Mouse (Mus musculus): ENCODE data around the gene Csrnp2. TPM values are rescaled to one million over a fixed set of nuclear protein-coding genes. Genes with fewer than 3 reads are reported as not detected.
A peak's percentile ranks its signal among the peaks of the same experiment; 100 is the strongest.
"Not testable (repeated sequence)": the region's sequence is repeated elsewhere in the genome, so short reads cannot be mapped to it uniquely, and the experiment has no call there.

The Csrnp2 gene
- total RNA-seq (2021), result 1 to 10 TPM; 2.1 to 2.7 TPM
- 1.7 and 3.0 TPM in 2 replicates for polyA plus RNA-seq (2012; rRNA removed)
- long read RNA-seq, result 0 reads

DNA sequence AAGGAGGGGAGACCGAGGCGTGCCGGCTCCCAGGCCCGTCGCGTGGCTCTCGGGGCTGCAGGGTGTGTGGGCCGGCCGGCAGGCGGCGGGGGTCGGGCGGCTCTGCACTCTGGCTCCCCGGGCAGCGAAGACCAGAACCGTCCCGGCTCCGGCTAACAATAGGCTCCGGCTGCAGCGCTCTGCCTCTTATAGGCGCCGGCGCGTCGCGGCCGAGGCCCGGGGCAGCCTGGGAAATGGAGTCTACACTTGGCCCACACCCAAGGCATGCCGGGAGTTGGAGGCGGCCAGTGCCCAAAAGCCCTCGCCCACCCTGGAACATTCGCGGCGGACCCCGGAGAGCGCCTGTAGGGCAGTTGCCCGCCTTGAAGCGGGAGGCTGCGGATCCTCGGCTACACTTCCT is at the start of gene Csrnp2:
TSS of gene Csrnp2 (minus strand) at position 387 of the 400 bp plus-strand sequence.
- TF ChIP-seq POLR2A (IDR thresholded peaks at IDR 0.05; ENCODE audit: insufficient read depth, low read depth, low read length), result peak; percentile 97
- peak; percentile 57; the same call in 1 of the 2 replicates for TF ChIP-seq EP300 (IDR thresholded peaks at IDR 0.05; ENCODE audit: insufficient read depth, low read depth, low read length)
- TF ChIP-seq CTCF (IDR thresholded peaks at IDR 0.05), result peak; percentile 50
- Histone ChIP-seq H3K79me2 (replicated peaks; ENCODE audit: control insufficient read depth, insufficient read depth, low read length) (peaks cover 5% of the 10 kb centered on the region), H3K4me3 (peak within 1 kb of the TSS; percentile 84), H3K9ac (ENCODE audit: low read depth, low read length) (peak within 1 kb of the TSS; percentile 98), H3K4me1 (ENCODE audit: control insufficient read depth, insufficient read depth, low read length) (peaks cover 5% of the 10 kb centered on the region), H3K27ac (peak within 1 kb of the TSS; percentile 76), H3K27me3 (ENCODE audit: control insufficient read depth, insufficient read depth, low read length) (no peaks in the 10 kb centered on the region), H3K36me3 (ENCODE audit: control insufficient read depth, insufficient read depth, low read length) (no peaks in the 10 kb centered on the region)
- WGBS, result under 1% methylated on average over 40 of the region's 40 CpGs
- peak; percentile 93 to 94 for DNase-seq
- intact Hi-C loops (cut with DNase I), result loop anchor here (2.0 kb wide), 1 partner anchor 26 kb away; the partner anchor contains the start of gene Letmd1

DNA sequence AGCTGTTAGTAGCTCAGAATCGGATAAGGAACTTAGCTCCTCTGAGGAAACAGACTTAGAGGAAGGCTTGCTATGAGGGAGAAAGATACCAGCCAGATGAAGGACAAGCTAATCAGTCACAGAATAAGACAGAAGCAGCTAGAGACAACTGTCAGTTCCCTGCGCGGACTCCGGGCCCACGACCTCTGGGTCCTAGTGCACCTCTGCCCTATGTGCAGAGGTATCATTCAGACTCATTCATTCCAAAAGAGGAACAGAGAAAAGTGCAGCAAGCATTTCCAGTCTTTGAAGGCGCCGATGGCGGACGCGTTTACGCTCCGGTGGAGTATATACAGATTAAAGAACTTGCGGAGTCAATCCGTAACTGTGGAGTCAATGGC is 48.4 kb upstream of the Csrnp2 start:
- H3K9ac ChIP-seq (ENCODE audit: low read depth, low read length); H3K4me1 ChIP-seq (ENCODE audit: control insufficient read depth, insufficient read depth, low read length); DNase-seq; H3K4me3 ChIP-seq; intact Hi-C loops (cut with DNase I); H3K79me2 ChIP-seq (replicated peaks; ENCODE audit: control insufficient read depth, insufficient read depth, low read length); H3K36me3 ChIP-seq (ENCODE audit: control insufficient read depth, insufficient read depth, low read length); H3K27ac ChIP-seq; H3K27me3 ChIP-seq (ENCODE audit: control insufficient read depth, insufficient read depth, low read length): not testable (repeated sequence)
- WGBS, result 95% methylated on average over 14 of the region's 14 CpGs

- DNase-seq, H3K4me3 ChIP-seq: not testable (repeated sequence)
- 95% methylated on average over 28 of the region's 28 CpGs for WGBS
These were observed 47.8 kb upstream of the Csrnp2 start for GRCm38 (mm10) chr15:100542876-100543650.

GRCm38 (mm10) chr15:100541426-100541825 is 46.1 kb upstream of the Csrnp2 start:
- Histone ChIP-seq H3K27me3 (ENCODE audit: control insufficient read depth, insufficient read depth, low read length) (no peaks in the 10 kb centered on the region), H3K4me3 (no peak overlapping the region), H3K27ac (no peak overlapping the region), H3K36me3 (ENCODE audit: control insufficient read depth, insufficient read depth, low read length) (no peaks in the 10 kb centered on the region), H3K9ac (ENCODE audit: low read depth, low read length) (no peak overlapping the region), H3K79me2 (replicated peaks; ENCODE audit: control insufficient read depth, insufficient read depth, low read length) (peaks cover 4% of the 10 kb centered on the region), H3K4me1 (ENCODE audit: control insufficient read depth, insufficient read depth, low read length) (no peaks in the 10 kb centered on the region)
- no peak for TF ChIP-seq POLR2A (IDR thresholded peaks at IDR 0.05; ENCODE audit: insufficient read depth, low read depth, low read length)
- TF ChIP-seq CTCF (IDR thresholded peaks at IDR 0.05), result no peak
- TF ChIP-seq EP300 (IDR thresholded peaks at IDR 0.05; ENCODE audit: insufficient read depth, low read depth, low read length), result no peak
- intact Hi-C loops (cut with DNase I), result no loop called here
- 88% methylated on average over 4 of the region's 4 CpGs for WGBS
- no peak for DNase-seq

More at GRCm38 (mm10) chr15:100542876-100543650, 47.8 kb upstream of the Csrnp2 start:
- H3K9ac ChIP-seq (ENCODE audit: low read depth, low read length); H3K36me3 ChIP-seq (ENCODE audit: control insufficient read depth, insufficient read depth, low read length); H3K79me2 ChIP-seq (replicated peaks; ENCODE audit: control insufficient read depth, insufficient read depth, low read length); H3K4me1 ChIP-seq (ENCODE audit: control insufficient read depth, insufficient read depth, low read length); intact Hi-C loops (cut with DNase I); H3K27me3 ChIP-seq (ENCODE audit: control insufficient read depth, insufficient read depth, low read length); H3K27ac ChIP-seq: not testable (repeated sequence)

DNA sequence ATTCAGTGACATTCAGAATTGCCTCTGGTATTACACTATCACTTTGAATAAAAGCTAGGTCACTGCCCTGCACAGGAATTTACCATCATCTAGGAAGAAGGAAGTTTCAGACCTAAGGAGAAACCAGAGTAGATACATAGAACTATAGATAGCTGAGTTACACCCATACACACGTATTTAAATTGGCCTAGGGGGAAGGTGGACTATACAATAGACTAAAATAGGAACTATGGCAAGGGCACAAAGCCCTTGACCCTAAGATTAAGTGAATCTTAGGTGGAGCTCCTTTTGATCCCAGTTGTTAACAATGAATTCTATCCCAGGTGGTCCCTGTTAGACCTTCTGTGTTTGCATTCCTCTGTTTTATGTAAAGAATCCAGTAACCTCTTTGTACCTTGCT is 45.7 kb upstream of the Csrnp2 start:
- H3K79me2 ChIP-seq (replicated peaks; ENCODE audit: control insufficient read depth, insufficient read depth, low read length); H3K4me3 ChIP-seq; H3K36me3 ChIP-seq (ENCODE audit: control insufficient read depth, insufficient read depth, low read length); H3K27ac ChIP-seq; DNase-seq; H3K9ac ChIP-seq (ENCODE audit: low read depth, low read length); intact Hi-C loops (cut with DNase I); H3K4me1 ChIP-seq (ENCODE audit: control insufficient read depth, insufficient read depth, low read length); H3K27me3 ChIP-seq (ENCODE audit: control insufficient read depth, insufficient read depth, low read length): not testable (repeated sequence)
- 50% methylated on average over 1 of the region's 1 CpGs for WGBS

DNA sequence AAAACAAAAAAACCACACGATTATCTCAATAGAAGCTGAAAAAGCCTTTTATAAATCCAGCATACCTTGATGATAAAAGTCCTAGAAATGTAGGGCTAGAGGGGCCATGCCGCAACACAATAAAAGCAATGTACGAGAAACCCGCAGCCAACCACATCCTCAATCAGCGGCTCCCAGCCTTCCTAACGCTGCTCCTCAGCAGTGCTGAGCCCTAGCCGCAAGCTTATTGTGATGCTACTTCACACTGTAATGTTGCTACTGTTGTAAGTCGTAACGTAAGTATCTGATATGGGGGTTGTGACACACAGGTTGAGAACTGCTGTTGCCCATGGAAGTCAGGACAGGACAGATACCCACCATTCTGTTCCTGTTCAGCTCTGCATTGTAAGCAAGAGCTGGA is 44.1 kb upstream of the Csrnp2 start:
- no peak overlapping the region for H3K27ac ChIP-seq
- H3K4me3 ChIP-seq, result no peak overlapping the region
- TF ChIP-seq CTCF (IDR thresholded peaks at IDR 0.05) (no peak), EP300 (IDR thresholded peaks at IDR 0.05; ENCODE audit: insufficient read depth, low read depth, low read length) (no peak), POLR2A (IDR thresholded peaks at IDR 0.05; ENCODE audit: insufficient read depth, low read depth, low read length) (no peak)
- H3K27me3 ChIP-seq (ENCODE audit: control insufficient read depth, insufficient read depth, low read length), result no peaks in the 10 kb centered on the region
- DNase-seq, result no peak
- no peaks in the 10 kb centered on the region for H3K36me3 ChIP-seq (ENCODE audit: control insufficient read depth, insufficient read depth, low read length)
- peaks cover 6% of the 10 kb centered on the region for H3K79me2 ChIP-seq (replicated peaks; ENCODE audit: control insufficient read depth, insufficient read depth, low read length)
- WGBS, result 93% methylated on average over 9 of the region's 9 CpGs
- intact Hi-C loops (cut with DNase I), result no loop called here
- H3K4me1 ChIP-seq (ENCODE audit: control insufficient read depth, insufficient read depth, low read length), result no peaks in the 10 kb centered on the region
- H3K9ac ChIP-seq (ENCODE audit: low read depth, low read length), result no peak overlapping the region; the same call in 1 of the 2 replicates

Data from heart, adult 2 months (tissue).